Mouse (Mus musculus) cerebellum, adult 2 months (tissue): ENCODE data around the gene Mrps18c.

Experiments
- CTCF ChIP-seq: fragments of 200-500 bp; IDR thresholded peaks from 2 replicates; pipeline ENCODE4 v1.5.1; 2011; ENCODE audit warnings: low read depth, mild to moderate bottlenecking, control low read depth, low read length, moderate library complexity, borderline replicate concordance; ENCODE audit not compliant: insufficient read depth
- POLR2A ChIP-seq: fragments of 200-500 bp; IDR thresholded peaks from 2 replicates; pipeline ENCODE4 v1.6.1; 2011; ENCODE audit warnings: low read length, control low read depth, borderline replicate concordance; ENCODE audit not compliant: insufficient read depth

GRCm38 (mm10) chr5:100794084-100794483 lies 4.3 kb upstream of the Mrps18c start:
- TF ChIP-seq CTCF: no peak
- TF ChIP-seq POLR2A: no peak
